Mouse (Mus musculus) liver, embryonic 11.5 days (tissue): Measurements from ENCODE around the gene Supt5. TPM values are rescaled to one million over a fixed set of nuclear protein-coding genes. Genes with fewer than 3 reads are reported as not detected.
A peak's percentile ranks its signal among the peaks of the same experiment; 100 is the strongest.

ENCODE experiments used
- ATAC-seq: fragments of 200-750 bp; cut with Nextera tagmentation; replicated peaks from 2 replicates; pipeline ENCODE4 v1.8.0; 2017; ENCODE audit warnings: moderate number of reproducible peaks, mild to moderate bottlenecking, moderate TSS enrichment, moderate library complexity; ENCODE audit not compliant: low FRiP score
- DNase-seq: peaks from one replicate; pipeline ENCODE4 v3.0.0-alpha.2; 2017; ENCODE audit warnings: low spot score
- H3K27ac ChIP-seq: fragments of 300-500 bp; sonication (generic); 2 replicates; pipeline ENCODE4 v1.5.1; 2014; ENCODE audit warnings: mild to moderate bottlenecking, low read depth, low read length, control low read depth
- H3K27me3 ChIP-seq: fragments of 300-500 bp; sonication (generic); replicated peaks from 2 replicates; pipeline ENCODE4 v1.6.1; 2014; ENCODE audit warnings: low read length, mixed read lengths; ENCODE audit not compliant: control insufficient read depth, insufficient read depth
- H3K36me3 ChIP-seq: fragments of 300-500 bp; sonication (generic); 2 replicates; pipeline ENCODE4 v1.6.1; 2014; ENCODE audit warnings: mild to moderate bottlenecking, low read length, moderate library complexity, mixed read lengths; ENCODE audit not compliant: control insufficient read depth, insufficient read depth
- H3K4me1 ChIP-seq: fragments of 300-500 bp; sonication (generic); replicated peaks from 2 replicates; pipeline ENCODE4 v1.6.1; 2014; ENCODE audit warnings: low read length, mixed read lengths; ENCODE audit not compliant: control insufficient read depth, insufficient read depth
- H3K4me2 ChIP-seq: fragments of 300-500 bp; sonication (generic); 2 replicates; pipeline ENCODE4 v1.6.1; 2014; ENCODE audit warnings: mild to moderate bottlenecking, control low read depth, moderate library complexity
- H3K4me3 ChIP-seq: fragments of 300-500 bp; sonication (generic); 2 replicates; pipeline ENCODE4 v1.5.1; 2014; ENCODE audit warnings: low read depth, low read length, control low read depth
- H3K9ac ChIP-seq: fragments of 300-500 bp; sonication (generic); 2 replicates; pipeline ENCODE4 v1.6.1; 2014; ENCODE audit warnings: low read depth, low read length, control low read depth
- H3K9me3 ChIP-seq: fragments of 300-500 bp; sonication (generic); 2 replicates; pipeline ENCODE4 v1.6.1; 2016; ENCODE audit warnings: low read length, inconsistent platforms, mixed read lengths; ENCODE audit not compliant: control insufficient read depth
- WGBS: fragments of 180-500 bp; shearing (Covaris S2); extraction: QIAGEN DNeasy Blood & Tissue Kit; methylation state at CpG from one replicate; pipeline ENCODE4 v1.1.7; 2014; 5-methylcytosine and 5-hydroxymethylcytosine counted together
- polyA plus RNA-seq: library from polyadenylated mRNA; unstranded; fragments of >200 nt; fragmentation: Nextera tagmentation; extraction: Ambion mirVana; gene quantifications from 2 replicates; pipeline ENCODE4 v1.2.1, GENCODE M21; 2014

Supt5 gene
- polyA plus RNA-seq, 1 experiment from 2014 or later, result 77.9 TPM

DNA sequence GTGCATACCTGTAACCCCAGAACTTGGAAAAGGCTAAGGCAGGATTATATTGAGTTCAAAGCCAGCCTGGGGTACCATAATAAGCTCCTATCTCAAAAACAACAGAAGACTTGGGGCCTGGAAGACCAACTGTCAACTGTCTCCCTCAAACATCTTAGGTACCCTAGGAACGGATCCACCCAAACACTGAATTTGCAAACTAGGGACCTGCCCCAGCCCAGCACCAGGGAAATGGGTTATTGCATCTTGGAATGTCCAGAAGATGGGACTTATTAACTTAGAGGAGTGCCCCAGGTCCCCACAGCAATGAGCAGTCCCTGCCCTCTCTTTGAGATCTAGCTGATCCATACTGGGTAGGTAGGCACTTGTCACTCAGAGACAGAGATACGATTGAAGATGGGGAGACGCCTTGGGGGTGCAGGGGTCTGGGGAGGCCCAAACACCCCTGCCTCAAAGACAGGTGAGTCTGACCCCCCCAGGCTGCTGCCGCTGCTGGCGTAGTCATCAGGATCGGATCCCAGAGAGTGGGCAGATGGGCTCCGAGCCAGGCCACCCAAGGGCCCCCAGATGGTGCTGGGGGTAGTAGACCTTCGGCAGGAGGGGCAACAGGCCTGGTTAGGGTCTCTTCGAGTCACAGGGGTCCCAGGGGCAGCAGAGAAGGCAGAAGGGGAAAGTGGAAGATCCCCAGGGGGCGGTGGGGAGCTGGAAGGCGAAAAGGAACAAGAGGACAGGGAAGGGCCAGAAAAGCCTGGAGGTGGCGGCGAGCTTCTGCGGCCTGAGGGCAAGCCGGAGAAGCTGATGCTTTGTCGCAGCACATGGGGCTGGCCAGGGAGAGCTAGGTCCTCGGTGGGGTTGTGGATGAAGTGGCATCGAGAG is 38.9 kb upstream of the Supt5 start:
- WGBS, result 61% methylated on average over 18 of the region's 18 CpGs
- DNase-seq, result no peak

DNA sequence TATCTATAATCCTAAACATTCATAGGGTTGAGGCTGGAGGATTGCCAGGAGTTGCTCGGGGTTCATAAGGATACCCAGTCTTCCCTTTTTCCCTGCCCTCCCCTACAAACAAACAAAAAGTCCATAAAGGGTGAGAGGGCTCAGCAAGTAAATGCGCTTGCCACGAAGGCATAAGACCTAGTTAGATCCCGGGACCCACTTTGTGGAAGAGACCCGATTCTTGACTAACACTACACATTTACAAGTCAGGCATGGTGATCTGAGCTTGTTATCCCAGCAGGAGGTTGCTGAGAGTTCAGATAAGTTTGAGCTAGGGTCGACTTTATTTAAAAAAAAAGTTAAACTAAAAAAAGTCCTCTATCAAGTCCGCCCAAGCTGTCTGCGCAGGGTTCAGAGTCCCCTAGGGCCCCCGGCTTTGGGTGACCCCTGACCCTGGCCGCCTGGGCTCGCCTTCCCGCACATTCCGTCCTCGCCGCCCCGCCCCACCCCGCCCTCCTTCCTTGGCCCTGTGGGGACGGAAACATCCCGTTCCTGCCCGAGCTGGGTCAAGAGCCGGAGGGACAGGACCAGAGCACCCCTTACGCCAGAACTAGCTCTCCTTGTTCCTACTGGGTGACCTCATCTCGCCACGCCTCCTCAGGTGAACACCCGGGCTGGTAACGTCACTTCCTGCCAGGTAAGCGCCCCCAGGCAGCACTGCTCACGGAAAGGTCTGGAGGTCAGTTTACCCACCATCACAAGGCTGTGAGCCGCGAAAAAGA is 37.6 kb upstream of the Supt5 start:
- ATAC-seq, result no peak
- Histone ChIP-seq H3K9me3 (no peaks in the 10 kb centered on the region), H3K27ac (peak overlapping the region; percentile 97), H3K4me3 (peak overlapping the region; percentile 51), H3K4me1 (peaks cover 61% of the 10 kb centered on the region), H3K9ac (peak overlapping the region; percentile 74), H3K27me3 (no peaks in the 10 kb centered on the region), H3K36me3 (peaks cover 7% of the 10 kb centered on the region; the same call in 1 of the 2 replicates), H3K4me2 (peak overlapping the region; percentile 92)
- 5% methylated on average over 30 of the region's 30 CpGs for WGBS
- DNase-seq, result peak; percentile 72

More for the DNA sequence above, 38.9 kb upstream of the Supt5 start:
- Histone ChIP-seq H3K4me3 (peak overlapping the region; percentile 80), H3K9ac (peak overlapping the region; percentile 85), H3K27me3 (no peaks in the 10 kb centered on the region), H3K27ac (peak overlapping the region; percentile 89), H3K36me3 (peaks cover 7% of the 10 kb centered on the region; the same call in 1 of the 2 replicates), H3K4me1 (peaks cover 70% of the 10 kb centered on the region), H3K4me2 (peak overlapping the region; percentile 92), H3K9me3 (no peaks in the 10 kb centered on the region)
- no peak for ATAC-seq

DNA sequence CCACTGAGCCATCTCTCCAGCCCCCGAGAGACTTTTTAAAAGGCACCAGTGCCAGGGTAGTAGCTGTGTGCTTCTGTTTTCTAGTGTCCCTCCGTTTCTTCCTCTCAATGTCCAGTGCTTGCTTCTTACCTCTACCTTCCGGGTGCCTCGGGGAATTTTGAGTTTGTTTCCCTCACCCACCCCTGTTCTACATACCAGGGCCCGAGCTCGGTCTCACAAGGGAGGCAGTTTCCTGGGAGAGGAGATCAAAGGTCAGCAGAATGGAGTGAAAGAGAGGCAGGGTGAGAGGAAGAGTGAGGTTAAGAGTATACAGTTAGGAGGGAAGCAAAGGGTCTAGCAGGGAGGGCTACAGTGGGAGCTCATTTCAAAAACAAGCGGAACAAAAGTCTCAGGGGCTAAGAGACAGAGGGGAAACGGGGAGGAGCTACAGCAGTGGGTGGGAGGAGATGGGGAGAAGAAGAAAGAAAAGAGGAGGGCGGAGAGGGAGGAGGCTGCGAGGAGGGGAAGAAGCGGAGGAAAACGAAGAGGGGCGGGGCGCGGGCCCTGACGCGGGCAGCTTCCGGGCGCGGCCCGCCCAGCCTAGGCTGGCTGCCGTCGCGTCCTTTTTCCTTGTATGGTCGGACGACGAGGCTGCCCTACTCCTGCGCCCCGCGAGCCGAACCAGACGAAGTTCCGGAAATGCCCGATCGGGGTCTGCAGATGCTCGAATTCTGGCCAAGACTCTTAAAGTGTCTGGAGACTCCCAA is 36.8 kb upstream of the Supt5 start:
- peak; percentile 55 for ATAC-seq
- no peaks in the 10 kb centered on the region for H3K27me3 ChIP-seq
- H3K4me1 ChIP-seq, result peaks cover 62% of the 10 kb centered on the region
- WGBS, result 2% methylated on average over 34 of the region's 36 CpGs
- peak overlapping the region; percentile 74 for H3K9ac ChIP-seq
- peaks cover 8% of the 10 kb centered on the region for H3K36me3 ChIP-seq
- H3K4me2 ChIP-seq, result peak overlapping the region; percentile 92
- no peaks in the 10 kb centered on the region for H3K9me3 ChIP-seq
- H3K4me3 ChIP-seq, result peak overlapping the region; percentile 51
- H3K27ac ChIP-seq, result peak overlapping the region; percentile 97
- peak; percentile 89 for DNase-seq

DNA sequence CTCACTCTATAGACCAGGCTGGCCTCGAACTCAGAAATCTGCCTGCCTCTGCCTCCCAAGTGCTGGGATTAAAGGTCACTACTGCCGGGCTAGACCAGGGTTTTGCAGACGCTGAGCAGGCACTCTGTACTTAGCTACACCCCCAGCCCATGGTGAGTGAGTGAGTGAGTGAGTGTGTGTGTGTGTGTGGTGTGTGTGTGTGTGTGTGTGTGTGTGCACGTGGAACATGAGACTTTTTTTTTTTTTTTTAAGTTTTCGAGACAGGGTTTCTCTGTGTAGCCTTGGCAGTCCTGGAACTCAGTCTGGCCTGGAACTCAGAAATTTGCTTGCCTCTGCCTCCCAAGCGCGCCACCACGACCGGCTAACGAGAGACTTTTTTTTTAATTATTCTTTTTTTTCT is 36.1 kb upstream of the Supt5 start:
- H3K9me3 ChIP-seq, result no peaks in the 10 kb centered on the region
- H3K4me3 ChIP-seq, result no peak overlapping the region; the same call in 1 of the 2 replicates
- H3K4me1 ChIP-seq, result peaks cover 59% of the 10 kb centered on the region
- DNase-seq, result no peak
- ATAC-seq, result no peak
- peaks cover 10% of the 10 kb centered on the region for H3K36me3 ChIP-seq
- H3K9ac ChIP-seq, result no peak overlapping the region
- WGBS, result 63% methylated on average over 10 of the region's 10 CpGs
- no peaks in the 10 kb centered on the region for H3K27me3 ChIP-seq
- peak overlapping the region; percentile 97 for H3K27ac ChIP-seq
- H3K4me2 ChIP-seq, result peak overlapping the region; percentile 92

DNA sequence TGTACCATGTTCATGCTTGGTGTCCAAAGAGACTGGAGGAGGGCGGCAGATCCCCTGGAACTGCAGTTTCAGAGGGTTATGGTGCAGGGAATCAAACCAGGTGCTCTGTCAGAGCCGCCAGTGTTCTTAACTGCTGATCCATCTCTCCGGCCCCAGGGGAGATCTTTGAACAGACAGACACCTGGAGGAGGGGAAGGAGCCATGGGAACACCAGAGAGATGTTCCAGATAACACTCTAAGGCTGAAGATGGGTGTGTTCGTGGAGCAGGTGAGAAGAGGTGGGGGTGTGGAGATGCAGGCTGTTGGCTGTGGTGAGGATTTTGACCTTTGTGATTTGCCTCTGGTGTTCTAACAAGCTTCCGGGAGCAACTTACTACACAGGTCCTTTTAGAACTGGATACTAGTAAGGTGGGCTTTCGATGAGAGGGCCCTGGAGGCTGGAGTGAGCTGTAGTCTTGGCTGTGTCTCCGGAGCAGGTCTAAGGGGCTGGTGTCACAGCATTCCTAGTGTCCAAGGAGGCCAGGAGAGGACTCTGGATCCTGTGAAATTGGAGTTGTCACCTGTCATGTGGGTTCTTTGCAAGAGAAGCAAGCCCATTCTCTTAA is 35.4 kb upstream of the Supt5 start:
- no peak overlapping the region for H3K4me3 ChIP-seq
- no peaks in the 10 kb centered on the region for H3K9me3 ChIP-seq
- peaks cover 10% of the 10 kb centered on the region for H3K36me3 ChIP-seq
- 72% methylated on average over 7 of the region's 7 CpGs for WGBS
- no peak overlapping the region; the same call in 1 of the 2 replicates for H3K4me2 ChIP-seq
- DNase-seq, result no peak
- peak overlapping the region; percentile 97; the same call in 1 of the 2 replicates for H3K27ac ChIP-seq
- peaks cover 53% of the 10 kb centered on the region for H3K4me1 ChIP-seq
- no peaks in the 10 kb centered on the region for H3K27me3 ChIP-seq
- no peak overlapping the region for H3K9ac ChIP-seq
- ATAC-seq, result no peak

DNA sequence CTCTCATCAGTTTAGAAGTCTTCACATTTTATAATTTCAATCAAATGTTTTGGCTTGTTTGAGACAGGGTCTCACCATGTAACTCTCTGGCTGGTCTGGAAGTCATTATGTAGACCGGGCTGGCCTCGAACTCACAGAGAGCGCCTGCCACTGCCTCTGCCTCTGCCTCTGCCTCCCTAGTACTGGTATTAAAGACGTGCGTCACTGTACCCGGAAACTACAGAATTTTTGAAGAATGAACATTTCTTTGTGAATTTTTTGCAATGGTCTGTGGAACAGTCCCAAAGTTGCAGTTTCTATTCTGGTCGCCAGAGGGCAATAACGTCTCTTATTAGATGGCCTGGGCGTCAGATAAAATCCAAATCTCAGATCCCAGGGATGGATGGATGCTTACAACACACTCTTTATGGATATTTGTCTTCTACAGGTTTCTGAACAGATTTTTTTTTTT is 34.6 kb upstream of the Supt5 start:
- under 1% methylated on average over 9 of the region's 9 CpGs for WGBS
- ATAC-seq (peak; percentile 3; the same call in 1 of the 2 replicates), DNase-seq (peak; percentile 57)
- peak overlapping the region; percentile 80 for H3K4me3 ChIP-seq
- H3K36me3 ChIP-seq, result peaks cover 10% of the 10 kb centered on the region
- H3K4me2 ChIP-seq, result peak overlapping the region; percentile 100
- no peaks in the 10 kb centered on the region for H3K9me3 ChIP-seq
- peaks cover 46% of the 10 kb centered on the region for H3K4me1 ChIP-seq
- peak overlapping the region; percentile 58; the same call in 1 of the 2 replicates for H3K9ac ChIP-seq
- no peaks in the 10 kb centered on the region for H3K27me3 ChIP-seq
- peak overlapping the region; percentile 93; the same call in 1 of the 2 replicates for H3K27ac ChIP-seq

DNA sequence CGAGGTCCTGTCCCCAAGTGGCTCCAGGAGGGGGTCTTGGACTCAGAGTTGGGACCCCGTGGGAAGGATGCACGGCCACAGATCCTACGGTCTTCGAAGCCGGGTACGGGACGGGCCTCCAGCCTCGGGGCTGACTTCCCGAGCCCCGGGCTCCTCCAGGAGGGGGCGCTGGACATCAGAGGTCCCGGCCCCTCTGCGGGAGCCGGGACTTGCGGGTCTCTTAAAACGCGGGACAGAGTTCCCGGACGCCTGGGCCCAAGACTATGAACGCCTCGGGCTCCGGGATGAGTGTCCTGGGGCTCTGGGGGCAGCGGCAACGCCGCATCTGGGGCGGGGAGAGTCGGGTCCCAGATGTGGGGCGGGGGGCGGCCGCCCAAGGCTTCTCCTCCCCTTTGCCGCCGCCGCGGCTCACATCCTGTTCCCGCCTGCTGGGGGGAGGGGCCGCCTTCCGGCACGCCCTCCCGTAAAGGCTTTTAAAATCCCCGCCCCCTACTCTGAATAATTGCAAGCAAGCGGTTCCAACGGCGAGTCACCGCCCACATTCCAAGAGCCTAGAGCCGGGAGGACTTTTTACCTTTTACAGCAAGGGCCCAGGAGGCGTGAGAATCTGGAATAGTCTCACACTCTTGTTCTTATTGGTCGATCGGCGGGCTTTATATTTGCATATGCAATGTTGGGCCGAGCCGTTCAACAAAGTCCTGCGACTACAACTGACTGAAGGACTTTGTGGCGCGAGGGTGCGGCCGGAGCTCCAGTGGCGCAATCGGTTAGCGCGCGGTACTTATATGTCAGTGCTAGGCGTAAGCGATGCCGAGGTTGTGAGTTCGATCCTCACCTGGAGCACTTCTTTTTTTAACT is 33.9 kb upstream of the Supt5 start, which contains the start of gene Plekhg2:
Gene Plekhg2 (minus strand): TSS at position 349 of the 858 bp plus-strand sequence.
- peak within 1 kb of the TSS; percentile 93 for H3K27ac ChIP-seq
- DNase-seq, result peak; percentile 99
- peak within 1 kb of the TSS; percentile 80 for H3K4me3 ChIP-seq
- H3K4me2 ChIP-seq, result peak within 1 kb of the TSS; percentile 100
- peak within 1 kb of the TSS; percentile 82 for H3K9ac ChIP-seq
- peak; percentile 86 for ATAC-seq
- WGBS, result under 1% methylated on average over 66 of the region's 66 CpGs
- H3K36me3 ChIP-seq, result peaks cover 3% of the 10 kb centered on the region; the same call in 1 of the 2 replicates
- H3K9me3 ChIP-seq, result no peaks in the 10 kb centered on the region
- peaks cover 39% of the 10 kb centered on the region for H3K4me1 ChIP-seq
- H3K27me3 ChIP-seq, result no peaks in the 10 kb centered on the region
